Comparison of ENCODE assay signal across 8 mouse cellular contexts in the genomic region with DNA sequence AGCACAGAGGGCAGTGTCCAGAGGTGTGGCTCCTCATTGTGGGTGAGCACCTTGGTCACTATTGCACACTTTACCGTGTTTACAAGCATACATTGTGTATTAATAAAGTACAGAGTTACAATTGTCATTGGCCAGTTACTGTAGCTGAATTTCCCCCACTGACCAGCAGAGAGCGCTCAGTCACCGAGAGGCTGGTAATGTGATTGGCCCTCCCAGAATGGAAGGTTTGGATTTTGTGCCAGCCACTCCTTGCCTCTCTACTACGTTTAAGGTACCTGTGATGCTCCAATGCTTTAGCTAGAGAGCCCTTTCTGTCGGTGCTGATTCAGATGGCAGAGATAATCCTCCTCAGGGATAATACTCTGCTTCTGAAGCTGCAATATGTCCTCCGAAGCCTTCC. TPM values are rescaled to one million over a fixed set of nuclear protein-coding genes. Genes with fewer than 3 reads are reported as not detected.
DNase-seq lines count a peak whose midpoint lies in the region; ATAC-seq and TF ChIP-seq lines count a peak whose summit lies in the region.

No protein-coding gene starts in this region.

- no peak overlapping the region for H3K4me3 ChIP-seq in C2C12 (ENCODE audit: insufficient read depth, poor library complexity, severe bottlenecking)

- no peaks in the 10 kb centered on the region for H3K79me2 ChIP-seq in C2C12 (ENCODE audit: control insufficient read depth, insufficient read depth)

- peak; percentile 23 for DNase-seq in Muller cell, postnatal 12 days (ENCODE audit: inconsistent ontology term)
- peak; percentile 61 for DNase-seq in cerebellum, adult 9-11 months
- peak; percentile 64 for DNase-seq in gastrocnemius, postnatal 14 days
- peak; percentile 47 to 85 for DNase-seq in layer of hippocampus, adult 18-20 months (ENCODE audit: low spot score in 2 of 2)
- peak; percentile 83 for DNase-seq in lung, postnatal 10 days
- peak; percentile 57 for DNase-seq in right cerebral cortex, postnatal 25 days

- TF ChIP-seq CTCF in C2C12 (IDR thresholded peaks at IDR 0.05; ENCODE audit: control insufficient read depth, insufficient read depth, insufficient read length) = peak; percentile 65

- no peak for ATAC-seq in activated CD4-positive, CD25-positive, alpha-beta regulatory T cell, adult 4 months

- no peaks in the 10 kb centered on the region for H3K79me3 ChIP-seq in C2C12 (ENCODE audit: low read depth)

- no peaks in the 10 kb centered on the region for H3K27me3 ChIP-seq in C2C12 (ENCODE audit: control insufficient read depth, insufficient read depth, insufficient read length)

- intact Hi-C loops in gastrocnemius, postnatal 14 days (cut with DNase I; ENCODE audit: low total_unique reads) = loop anchor here (2.0 to 10.0 kb wide), 2 partner anchors 211 to 401 kb away; no protein-coding TSS in a partner anchor

- no peak overlapping the region for H3ac ChIP-seq in C2C12 (ENCODE audit: control insufficient read depth, insufficient read length, low read depth)

- no peaks in the 10 kb centered on the region for H3K36me3 ChIP-seq in C2C12 (ENCODE audit: control insufficient read depth, insufficient read depth)

TF ChIP-seq in C2C12, 6 proteins besides CTCF, POLR2A, EP300 and RAD21:
- TF ChIP-seq FOSL1 (IDR thresholded peaks at IDR 0.05; ENCODE audit: insufficient read depth, low read length, poor library complexity, severe bottlenecking) (no peak), MYOG (IDR thresholded peaks at IDR 0.05; ENCODE audit: control insufficient read depth, extremely low read depth, insufficient read length) (no peak), USF1 (IDR thresholded peaks at IDR 0.05; ENCODE audit: low read depth) (no peak), MAX (IDR thresholded peaks at IDR 0.05) (no peak), CEBPB (IDR thresholded peaks at IDR 0.05; ENCODE audit: low read depth) (no peak), MYOD1 (IDR thresholded peaks at IDR 0.05; ENCODE audit: control insufficient read depth, insufficient read length, low read depth) (no peak)

RNA-seq across cellular contexts. Expression of a gene that starts 38.2 kb away (rescaled TPM):
- polyA plus RNA-seq in C2C12 (2012; fragmentation: generic; extraction: Trizol) = 15.9 TPM
- total RNA-seq in gastrocnemius, postnatal 14 days (2021) = 10 to 100 TPM; 22.6 to 27.3 TPM
- total RNA-seq in layer of hippocampus, adult 18-20 months (2021) = 10 to 100 TPM; 38.3 to 39.1 TPM
- polyA plus RNA-seq in activated CD4-positive, CD25-positive, alpha-beta regulatory T cell, adult 4 months (2017; shearing (Covaris generic)) = 10 to 100 TPM; 58.8 to 83.5 TPM

RNA-seq across cellular contexts. Expression of a gene that starts 38.7 kb away (rescaled TPM):
- 0.04 TPM for polyA plus RNA-seq in C2C12 (2012; fragmentation: generic; extraction: Trizol)
- 1 to 10 TPM; 5.5 to 5.7 TPM for total RNA-seq in gastrocnemius, postnatal 14 days (2021)
- 1 to 10 TPM in 1 of 2 experiments, under 1 TPM in 1; 0.63 to 1.1 TPM for total RNA-seq in layer of hippocampus, adult 18-20 months (2021)
- not detected for polyA plus RNA-seq in activated CD4-positive, CD25-positive, alpha-beta regulatory T cell, adult 4 months (2017; shearing (Covaris generic))

Comparison
In these comparisons a context has a peak if more than half of its experiments do, and no peak if none do; other contexts are left out.
1. DNase-seq: peak in every context shown above with its lines; median percentile 83 in lung, postnatal 10 days; 66 in layer of hippocampus, adult 18-20 months; 64 in gastrocnemius, postnatal 14 days; 61 in cerebellum, adult 9-11 months; 57 in right cerebral cortex, postnatal 25 days; 23 in Muller cell, postnatal 12 days.